Mouse (Mus musculus) kidney, embryonic 14.5 days (tissue): Measurements from ENCODE around the gene Nav2. TPM values are rescaled to one million over a fixed set of nuclear protein-coding genes. Genes with fewer than 3 reads are reported as not detected.

Experiments used
- ATAC-seq: fragments of 200-750 bp; cut with Nextera tagmentation; 2 replicates; pipeline ENCODE4 v1.8.0; 2017; ENCODE audit warnings: moderate number of reproducible peaks, mild to moderate bottlenecking, moderate TSS enrichment, moderate library complexity; ENCODE audit not compliant: low FRiP score, low TSS enrichment
- H3K27ac ChIP-seq: fragments of 300-500 bp; sonication (generic); 2 replicates; pipeline ENCODE4 v1.5.1; 2014; ENCODE audit warnings: low read depth, mild to moderate bottlenecking, low read length, moderate library complexity, mixed read lengths
- H3K27me3 ChIP-seq: fragments of 300-500 bp; sonication (generic); 2 replicates; pipeline ENCODE4 v1.6.1; 2014; ENCODE audit warnings: mild to moderate bottlenecking, low read length; ENCODE audit not compliant: control insufficient read depth, insufficient read depth
- H3K36me3 ChIP-seq: fragments of 300-500 bp; sonication (generic); 2 replicates; pipeline ENCODE4 v1.6.1; 2014; ENCODE audit warnings: low read length, mixed read lengths; ENCODE audit not compliant: control insufficient read depth, insufficient read depth
- H3K4me1 ChIP-seq: fragments of 300-500 bp; sonication (generic); 2 replicates; pipeline ENCODE4 v1.6.1; 2014; ENCODE audit warnings: low read length, mixed read lengths; ENCODE audit not compliant: control insufficient read depth, insufficient read depth
- H3K4me2 ChIP-seq: fragments of 300-500 bp; sonication (generic); replicated peaks from 2 replicates; pipeline ENCODE4 v1.6.1; 2014; ENCODE audit warnings: low read depth, mild to moderate bottlenecking, low read length
- H3K4me3 ChIP-seq: fragments of 300-500 bp; sonication (generic); 2 replicates; pipeline ENCODE4 v1.5.1; 2014; ENCODE audit warnings: mild to moderate bottlenecking, low read length
- H3K9ac ChIP-seq: fragments of 300-500 bp; sonication (generic); 2 replicates; pipeline ENCODE4 v1.6.1; 2014; ENCODE audit warnings: low read depth, mild to moderate bottlenecking, low read length, moderate library complexity
- H3K9me3 ChIP-seq: fragments of 300-500 bp; sonication (generic); 2 replicates; pipeline ENCODE4 v1.6.1; 2016; ENCODE audit warnings: low read length; ENCODE audit not compliant: control insufficient read depth
- WGBS: fragments of 180-500 bp; shearing (Covaris S2); extraction: QIAGEN DNeasy Blood & Tissue Kit; methylation state at CpG from one replicate; pipeline ENCODE4 v1.1.7; 2014; 5-methylcytosine and 5-hydroxymethylcytosine counted together
- polyA plus RNA-seq: library from polyadenylated mRNA; unstranded; fragments of >200 nt; fragmentation: Nextera tagmentation; extraction: Ambion mirVana; gene quantifications from 2 replicates; pipeline ENCODE4 v1.2.1, GENCODE M21; 2014

Gene Nav2
- polyA plus RNA-seq, 1 experiment from 2014 or later: 49.2 TPM

- Histone ChIP-seq H3K9me3 (no peaks in the 10 kb centered on the region), H3K4me2 (no peak overlapping the region), H3K36me3 (no peaks in the 10 kb centered on the region), H3K27ac (no peak overlapping the region), H3K4me1 (no peaks in the 10 kb centered on the region), H3K4me3 (no peak overlapping the region), H3K27me3 (no peaks in the 10 kb centered on the region), H3K9ac (no peak overlapping the region)
- WGBS: 90% methylated on average over 6 of the region's 6 CpGs
- no peak for ATAC-seq
Measured at GRCm38 (mm10) chr7:49423943-49424342, 515.4 kb downstream of the Nav2 start.

DNA sequence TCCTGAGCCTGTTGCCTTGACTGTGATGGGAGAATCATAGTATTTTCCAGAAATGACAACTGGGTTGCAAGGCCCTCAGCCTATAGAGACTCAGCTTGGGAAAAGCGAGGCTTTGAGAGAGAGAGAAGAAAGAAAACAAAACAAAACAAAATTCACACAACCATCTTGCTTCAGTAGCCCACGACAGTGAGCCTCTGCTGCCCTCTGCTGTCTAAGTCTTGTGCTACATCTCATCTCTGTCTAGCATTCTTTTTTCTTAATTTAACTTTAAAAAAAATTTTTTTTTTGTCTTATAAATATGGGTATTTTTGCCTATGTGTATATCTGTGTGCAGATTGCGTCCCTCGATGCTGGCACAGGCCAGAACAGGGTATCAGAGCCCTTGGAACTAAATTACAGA lies 517.5 kb downstream of the Nav2 start:
- H3K4me1 ChIP-seq: no peaks in the 10 kb centered on the region
- 46% methylated on average over 4 of the region's 4 CpGs for WGBS
- no peak overlapping the region for H3K27ac ChIP-seq
- H3K4me3 ChIP-seq: no peak overlapping the region
- no peaks in the 10 kb centered on the region for H3K36me3 ChIP-seq
- no peak overlapping the region for H3K4me2 ChIP-seq
- H3K27me3 ChIP-seq: no peaks in the 10 kb centered on the region
- no peaks in the 10 kb centered on the region for H3K9me3 ChIP-seq
- H3K9ac ChIP-seq: no peak overlapping the region
- ATAC-seq: no peak

DNA sequence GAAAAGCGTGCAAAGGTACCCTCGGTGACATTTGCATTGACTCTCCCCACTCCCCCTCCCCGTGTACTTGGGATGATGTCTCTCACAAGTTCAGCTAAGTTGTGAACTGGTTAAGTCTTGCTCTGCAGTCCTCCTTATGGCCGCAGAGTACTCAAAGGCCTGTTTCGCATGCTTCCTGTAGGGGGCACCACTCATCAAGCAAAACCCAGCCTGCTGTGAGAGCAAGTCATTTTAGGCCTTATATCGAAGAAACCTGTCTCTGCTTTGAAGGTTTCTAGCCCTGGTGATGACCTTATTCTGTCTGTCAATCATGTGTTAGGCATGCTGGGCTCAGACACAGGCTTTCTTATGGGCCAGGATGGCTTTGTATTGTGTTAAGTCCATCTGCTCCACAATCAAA lies 519.3 kb downstream of the Nav2 start:
- WGBS: 47% methylated on average over 6 of the region's 6 CpGs
- H3K27me3 ChIP-seq: no peaks in the 10 kb centered on the region
- H3K4me2 ChIP-seq: no peak overlapping the region
- H3K4me1 ChIP-seq: no peaks in the 10 kb centered on the region
- no peaks in the 10 kb centered on the region for H3K9me3 ChIP-seq
- no peak overlapping the region for H3K4me3 ChIP-seq
- no peak for ATAC-seq
- no peak overlapping the region for H3K9ac ChIP-seq
- H3K36me3 ChIP-seq: no peaks in the 10 kb centered on the region
- H3K27ac ChIP-seq: no peak overlapping the region

DNA sequence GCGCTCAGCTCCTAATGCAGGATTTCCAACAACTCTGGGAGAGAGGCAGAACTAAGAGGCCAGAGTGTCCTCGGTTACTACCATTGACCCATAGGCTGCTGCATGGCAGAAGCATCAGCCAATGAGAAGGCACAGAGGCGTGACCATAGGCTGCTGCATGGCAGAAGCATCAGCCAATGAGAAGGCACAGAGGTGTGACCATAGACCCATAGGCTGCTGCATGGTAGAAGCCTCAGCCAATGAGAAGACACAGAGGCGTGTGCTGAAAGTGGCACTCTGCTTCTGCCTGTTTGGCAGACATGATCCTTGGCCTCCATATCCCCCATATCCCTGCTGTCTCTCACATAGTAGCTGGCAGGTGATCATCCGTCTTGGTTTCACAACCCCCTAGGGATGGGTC lies 520.4 kb downstream of the Nav2 start:
- no peaks in the 10 kb centered on the region for H3K4me1 ChIP-seq
- no peak overlapping the region for H3K4me3 ChIP-seq
- no peaks in the 10 kb centered on the region for H3K36me3 ChIP-seq
- H3K27me3 ChIP-seq: no peaks in the 10 kb centered on the region
- H3K9me3 ChIP-seq: no peaks in the 10 kb centered on the region
- WGBS: 74% methylated on average over 5 of the region's 5 CpGs
- no peak overlapping the region for H3K4me2 ChIP-seq
- no peak overlapping the region for H3K9ac ChIP-seq
- no peak overlapping the region for H3K27ac ChIP-seq
- ATAC-seq: peak; percentile 56; the same call in 1 of the 2 replicates

DNA sequence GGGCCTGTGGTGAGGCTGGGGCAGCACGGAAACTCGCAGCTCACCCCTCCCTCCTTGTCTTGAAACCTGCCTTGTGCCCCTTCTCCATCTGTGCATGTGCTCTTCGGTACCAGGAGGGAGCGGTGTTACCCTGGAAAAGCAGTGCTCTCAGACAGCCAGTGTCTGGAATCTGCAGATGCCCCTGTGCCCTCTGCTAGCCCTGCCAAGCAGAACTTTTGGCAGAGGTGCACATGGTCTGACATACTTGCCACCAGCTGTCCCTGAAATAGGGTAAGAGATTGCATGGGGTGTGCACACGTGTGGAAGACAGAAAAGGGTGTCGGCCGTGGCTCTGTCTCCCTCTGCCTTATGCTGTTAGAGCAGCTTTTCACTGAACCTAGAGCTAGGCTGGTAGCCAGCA lies 522.3 kb downstream of the Nav2 start:
- no peak overlapping the region for H3K27ac ChIP-seq
- H3K9ac ChIP-seq: no peak overlapping the region
- H3K36me3 ChIP-seq: no peaks in the 10 kb centered on the region
- no peak overlapping the region for H3K4me3 ChIP-seq
- WGBS: 89% methylated on average over 7 of the region's 7 CpGs
- no peak overlapping the region for H3K4me2 ChIP-seq
- no peak for ATAC-seq
- no peaks in the 10 kb centered on the region for H3K9me3 ChIP-seq
- H3K27me3 ChIP-seq: no peaks in the 10 kb centered on the region
- no peaks in the 10 kb centered on the region for H3K4me1 ChIP-seq

- Histone ChIP-seq H3K27ac (no peak overlapping the region), H3K9ac (no peak overlapping the region), H3K4me3 (no peak overlapping the region), H3K36me3 (no peaks in the 10 kb centered on the region), H3K4me1 (peaks cover 5% of the 10 kb centered on the region; the same call in 1 of the 2 replicates), H3K4me2 (no peak overlapping the region), H3K27me3 (no peaks in the 10 kb centered on the region), H3K9me3 (no peaks in the 10 kb centered on the region)
- no peak for ATAC-seq
Measured at GRCm38 (mm10) chr7:49433945-49434344, 525.4 kb downstream of the Nav2 start.

GRCm38 (mm10) chr7:49436492-49436891 lies 528.0 kb downstream of the Nav2 start:
- H3K27ac ChIP-seq: no peak overlapping the region
- no peaks in the 10 kb centered on the region for H3K36me3 ChIP-seq
- H3K27me3 ChIP-seq: no peaks in the 10 kb centered on the region
- H3K4me1 ChIP-seq: peaks cover 5% of the 10 kb centered on the region; the same call in 1 of the 2 replicates
- H3K9ac ChIP-seq: no peak overlapping the region
- H3K4me2 ChIP-seq: no peak overlapping the region
- no peak overlapping the region for H3K4me3 ChIP-seq
- no peaks in the 10 kb centered on the region for H3K9me3 ChIP-seq
- WGBS: 79% methylated on average over 7 of the region's 7 CpGs
- ATAC-seq: no peak

DNA sequence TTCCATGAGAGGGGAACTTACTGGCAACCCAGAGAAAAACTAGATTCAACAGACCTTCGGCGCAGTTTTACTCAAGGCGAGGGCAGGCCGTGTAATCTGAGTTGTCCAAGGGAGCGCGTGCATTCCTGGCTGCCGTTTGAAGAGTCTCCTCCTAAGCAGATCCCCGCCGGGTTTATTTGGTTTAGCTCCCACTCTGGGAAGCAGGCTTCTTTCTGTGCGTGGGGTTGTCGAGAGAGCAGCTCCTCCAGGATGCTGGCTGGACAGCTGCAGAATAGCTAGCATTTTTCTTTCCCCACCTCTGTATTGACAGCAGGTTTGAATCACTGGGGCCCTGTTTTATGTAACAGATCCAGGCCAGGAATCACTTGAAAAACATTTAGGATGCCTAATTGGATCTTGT lies 529.4 kb downstream of the Nav2 start:
- 22% methylated on average over 11 of the region's 11 CpGs for WGBS
- Histone ChIP-seq H3K27ac (peak overlapping the region; percentile 45; the same call in 1 of the 2 replicates), H3K27me3 (no peaks in the 10 kb centered on the region), H3K9ac (no peak overlapping the region), H3K4me2 (no peak overlapping the region), H3K4me3 (no peak overlapping the region), H3K4me1 (peaks cover 5% of the 10 kb centered on the region; the same call in 1 of the 2 replicates), H3K36me3 (no peaks in the 10 kb centered on the region), H3K9me3 (no peaks in the 10 kb centered on the region)
- peak; percentile 64 for ATAC-seq

- Histone ChIP-seq H3K4me2 (no peak overlapping the region), H3K9me3 (no peaks in the 10 kb centered on the region), H3K4me3 (no peak overlapping the region), H3K27ac (no peak overlapping the region), H3K9ac (no peak overlapping the region), H3K4me1 (peaks cover 9% of the 10 kb centered on the region; the same call in 1 of the 2 replicates), H3K36me3 (no peaks in the 10 kb centered on the region), H3K27me3 (no peaks in the 10 kb centered on the region)
- ATAC-seq: peak; percentile 13; the same call in 1 of the 2 replicates
- WGBS: 52% methylated on average over 2 of the region's 2 CpGs
Measured at GRCm38 (mm10) chr7:49439136-49439535, 530.6 kb downstream of the Nav2 start.
